ENCODE assay signal across 14 mouse cellular contexts in the genomic region with DNA sequence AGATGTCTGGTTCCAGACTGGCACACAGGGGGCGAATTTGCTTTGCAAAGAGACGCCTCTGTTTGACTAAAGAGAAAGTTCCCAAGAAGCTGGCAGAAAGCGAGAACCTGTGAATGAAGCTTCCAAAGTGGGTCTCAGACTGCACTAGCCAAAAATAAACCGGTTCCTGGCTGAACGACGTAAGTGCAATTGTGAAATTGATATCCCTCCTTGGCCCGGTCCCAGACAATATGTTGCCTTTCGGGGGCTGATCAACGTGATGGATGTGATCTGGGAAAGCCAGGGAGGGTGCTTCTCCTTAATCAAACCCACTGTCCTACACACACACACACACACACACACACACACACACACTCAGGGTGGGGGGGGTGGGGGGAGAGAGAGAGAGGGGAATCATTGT. TPM values are rescaled to one million over a fixed set of nuclear protein-coding genes. Genes with fewer than 3 reads are reported as not detected.
DNase-seq lines count a peak whose midpoint lies in the region; ATAC-seq and TF ChIP-seq lines count a peak whose summit lies in the region.
"Had no signal": no experiment of that assay in that cellular context is flagged by ENCODE, and none has a peak within 500 bp of the region (broad histone marks: within the 10 kb centered on the region; RNA-seq: fewer than 3 reads in every experiment).

No protein-coding gene starts in this region.

- DNase-seq in heart, postnatal 0 days (ENCODE audit: low spot score) = no peak
- DNase-seq in heart, postnatal 36 days = no peak
- peak; percentile 20 for DNase-seq in retina, postnatal 1 day
- DNase-seq in retina, embryonic 14.5 days (ENCODE audit: low spot score) = no peak
- no peak for DNase-seq in spleen, postnatal 4 days (ENCODE audit: low spot score in 2 of 2)
- DNase-seq: cerebellum, postnatal 36 days had no signal

- H3K9ac ChIP-seq in heart, postnatal 0 days (replicated peaks; ENCODE audit: low read depth, low read length) = no peak overlapping the region
- H3K9ac ChIP-seq in embryonic facial prominence, embryonic 12.5 days = no peak overlapping the region
- no peak overlapping the region for H3K9ac ChIP-seq in kidney, embryonic 15.5 days
- H3K9ac ChIP-seq: hindbrain, embryonic 15.5 days had no signal

- H3K9me3 ChIP-seq in heart, postnatal 0 days (replicated peaks; ENCODE audit: control insufficient read depth, low read length) = no peaks in the 10 kb centered on the region
- no peaks in the 10 kb centered on the region for H3K9me3 ChIP-seq in embryonic facial prominence, embryonic 12.5 days
- H3K9me3 ChIP-seq in kidney, embryonic 15.5 days (replicated peaks) = no peaks in the 10 kb centered on the region
- H3K9me3 ChIP-seq: hindbrain, embryonic 15.5 days had no signal

- H3K27ac ChIP-seq in heart, postnatal 0 days (ENCODE audit: low read depth) = no peak overlapping the region
- no peak overlapping the region for H3K27ac ChIP-seq in embryonic facial prominence, embryonic 12.5 days
- H3K27ac ChIP-seq in kidney, embryonic 15.5 days = no peak overlapping the region
- H3K27ac ChIP-seq: hindbrain, embryonic 15.5 days had no signal

- WGBS in heart, postnatal 0 days = 16% methylated on average over 9 of the region's 9 CpGs
- 24% methylated on average over 9 of the region's 9 CpGs for WGBS in embryonic facial prominence, embryonic 12.5 days
- WGBS in kidney, embryonic 15.5 days = 29% methylated on average over 9 of the region's 9 CpGs

- H3K4me1 ChIP-seq in heart, postnatal 0 days (ENCODE audit: control insufficient read depth, insufficient read depth) = peaks cover 10% of the 10 kb centered on the region; the same call in 1 of the 2 replicates
- peaks cover 8% of the 10 kb centered on the region; the same call in 1 of the 2 replicates for H3K4me1 ChIP-seq in embryonic facial prominence, embryonic 12.5 days
- H3K4me1 ChIP-seq in kidney, embryonic 15.5 days = 0 out of 2 replicates have a peak, but pooled peaks cover 2% of the 10 kb centered on the region

- no peaks in the 10 kb centered on the region for H3K79me2 ChIP-seq in myocyte (ENCODE audit: control insufficient read depth, insufficient read depth)

- peak overlapping the region; percentile 37 for H3K4me2 ChIP-seq in heart, postnatal 0 days (ENCODE audit: low read depth, low read length)
- H3K4me2 ChIP-seq in embryonic facial prominence, embryonic 12.5 days (replicated peaks) = peak overlapping the region; percentile 21; the same call in 1 of the 2 replicates
- H3K4me2 ChIP-seq in myocyte (ENCODE audit: low read depth) = peak overlapping the region; percentile 55
- no peak overlapping the region for H3K4me2 ChIP-seq in kidney, embryonic 15.5 days
- H3K4me2 ChIP-seq: hindbrain, embryonic 15.5 days had no signal

- no peaks in the 10 kb centered on the region for H3K27me3 ChIP-seq in heart, postnatal 0 days (ENCODE audit: control insufficient read depth, insufficient read depth, low read length)
- no peaks in the 10 kb centered on the region for H3K27me3 ChIP-seq in embryonic facial prominence, embryonic 12.5 days
- no peaks in the 10 kb centered on the region for H3K27me3 ChIP-seq in myocyte (ENCODE audit: control insufficient read depth, insufficient read depth, insufficient read length)
- H3K27me3 ChIP-seq in kidney, embryonic 15.5 days = peaks cover 40% of the 10 kb centered on the region

- H3K36me3 ChIP-seq in heart, postnatal 0 days (replicated peaks; ENCODE audit: control insufficient read depth, insufficient read depth, low read length) = no peaks in the 10 kb centered on the region
- H3K36me3 ChIP-seq in embryonic facial prominence, embryonic 12.5 days = no peaks in the 10 kb centered on the region
- no peaks in the 10 kb centered on the region for H3K36me3 ChIP-seq in myocyte (ENCODE audit: control insufficient read depth, insufficient read depth)
- no peaks in the 10 kb centered on the region for H3K36me3 ChIP-seq in kidney, embryonic 15.5 days
- H3K36me3 ChIP-seq: hindbrain, embryonic 15.5 days had no signal

- no peak for TF ChIP-seq EP300 in heart, postnatal 0 days (IDR thresholded peaks at IDR 0.05; ENCODE audit: low read depth)

- no peak overlapping the region for H3K4me3 ChIP-seq in heart, postnatal 0 days (ENCODE audit: low read depth, low read length)
- no peak overlapping the region for H3K4me3 ChIP-seq in embryonic facial prominence, embryonic 12.5 days
- H3K4me3 ChIP-seq in myocyte = no peak overlapping the region
- H3K4me3 ChIP-seq in kidney, embryonic 15.5 days (replicated peaks) = no peak overlapping the region
- H3K4me3 ChIP-seq: hindbrain, embryonic 15.5 days had no signal

- TF ChIP-seq CTCF in heart, postnatal 0 days (IDR thresholded peaks at IDR 0.05; ENCODE audit: low read depth) = no peak

- no peak for ATAC-seq in heart, postnatal 0 days (ENCODE audit: insufficient read depth, low read depth)
- no peak for ATAC-seq in embryonic facial prominence, embryonic 12.5 days (ENCODE audit: insufficient number of reproducible peaks, insufficient read depth, low FRiP score, low TSS enrichment)
- no peak for ATAC-seq in kidney, embryonic 15.5 days (replicated peaks; ENCODE audit: low FRiP score)

- no peak for TF ChIP-seq POLR2A in myocyte (IDR thresholded peaks at IDR 0.05; ENCODE audit: insufficient read length, low read depth)

- H3ac ChIP-seq in myocyte (ENCODE audit: control insufficient read depth, insufficient read length) = no peak overlapping the region

- intact Hi-C loops in heart, postnatal 36 days (cut with DNase I) = no loop called here

TF ChIP-seq in myocyte, 11 proteins besides CTCF, POLR2A, EP300 and RAD21:
- TF ChIP-seq REST (IDR thresholded peaks at IDR 0.05; ENCODE audit: insufficient read depth, insufficient read length) = no peak
- no peak for TF ChIP-seq E2F4 (IDR thresholded peaks at IDR 0.05; ENCODE audit: insufficient read depth)
- no peak for TF ChIP-seq POLR2AphosphoS2 (IDR thresholded peaks at IDR 0.05; ENCODE audit: insufficient read length, low read depth)
- TF ChIP-seq CEBPB (IDR thresholded peaks at IDR 0.05; ENCODE audit: insufficient read depth, poor library complexity, severe bottlenecking) = no peak
- TF ChIP-seq MAX (IDR thresholded peaks at IDR 0.05; ENCODE audit: low read depth) = no peak
- no peak for TF ChIP-seq MYOD1 (IDR thresholded peaks at IDR 0.05; ENCODE audit: control insufficient read depth in 1 of 3, insufficient read length in 2 of 3, low read depth in 2 of 3)
- TF ChIP-seq SRF (IDR thresholded peaks at IDR 0.05; ENCODE audit: control insufficient read depth, insufficient read length, low read depth) = no peak
- no peak for TF ChIP-seq MYOG (IDR thresholded peaks at IDR 0.05; ENCODE audit: control insufficient read depth in 1 of 3, insufficient read depth in 1 of 3, insufficient read length in 2 of 3, low read depth in 2 of 3)
TF ChIP-seq in myocyte: peak in this region for 0.

RNA-seq across cellular contexts. Expression of gene D1Pas1, which starts 41.8 kb away (rescaled TPM):
- total RNA-seq in heart, postnatal 0 days (2014; rRNA removed; ENCODE audit: low replicate concordance) = not detected in 2 replicates
- 0.05 and 0.10 TPM in 2 replicates for polyA plus RNA-seq in heart, postnatal 0 days (2015; fragmentation: Nextera tagmentation; extraction: Ambion mirVana)
- not detected for total RNA-seq in heart, postnatal 36 days (2021)
- 0.06 TPM in 1 of 2 replicates, not detected in the other for polyA plus RNA-seq in embryonic facial prominence, embryonic 12.5 days (2016; fragmentation: Nextera tagmentation; extraction: Ambion mirVana)
- polyA plus RNA-seq in myocyte (2012; fragmentation: generic; extraction: Trizol) = not detected
- 0.05 and 0.10 TPM in 2 replicates for polyA plus RNA-seq in kidney, embryonic 15.5 days (2015; fragmentation: Nextera tagmentation; extraction: Ambion mirVana)
- total RNA-seq: layer of hippocampus, postnatal 14 days; liver, adult 2 months had no signal
- polyA plus RNA-seq: kidney, embryonic 14.5 days; liver, adult 2 months; stomach, embryonic 14.5 days had no signal
